Mouse (Mus musculus) cerebral cortex, adult 2 months (tissue): ENCODE measurements around the gene She.

Experiments
- WGBS: fragments of 180-500 bp; shearing (Covaris S2); methylation state at CpG from one replicate; pipeline ENCODE4 v1.1.7; 2018; 5-methylcytosine and 5-hydroxymethylcytosine counted together

Gene She

DNA sequence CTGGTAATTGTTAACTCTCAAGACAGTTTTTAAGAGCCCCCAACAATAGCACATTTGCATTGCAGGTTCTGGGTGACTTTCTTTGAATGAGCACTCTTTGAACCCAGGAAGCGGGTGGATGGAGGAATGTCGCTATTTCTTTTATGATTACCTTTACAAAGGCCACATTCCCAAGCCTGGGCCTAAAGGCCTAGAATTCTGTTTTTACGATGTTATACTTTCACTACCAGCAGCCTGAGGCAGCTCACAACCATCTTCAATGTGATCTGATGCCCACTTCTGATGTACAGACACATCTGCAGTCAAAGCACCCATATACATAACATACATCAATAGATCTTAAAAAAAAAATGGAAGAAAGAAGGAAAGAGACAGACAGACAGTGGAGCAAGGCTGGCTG is 32.1 kb downstream of the She start:
- 82% methylated on average over 3 of the region's 3 CpGs for WGBS

DNA sequence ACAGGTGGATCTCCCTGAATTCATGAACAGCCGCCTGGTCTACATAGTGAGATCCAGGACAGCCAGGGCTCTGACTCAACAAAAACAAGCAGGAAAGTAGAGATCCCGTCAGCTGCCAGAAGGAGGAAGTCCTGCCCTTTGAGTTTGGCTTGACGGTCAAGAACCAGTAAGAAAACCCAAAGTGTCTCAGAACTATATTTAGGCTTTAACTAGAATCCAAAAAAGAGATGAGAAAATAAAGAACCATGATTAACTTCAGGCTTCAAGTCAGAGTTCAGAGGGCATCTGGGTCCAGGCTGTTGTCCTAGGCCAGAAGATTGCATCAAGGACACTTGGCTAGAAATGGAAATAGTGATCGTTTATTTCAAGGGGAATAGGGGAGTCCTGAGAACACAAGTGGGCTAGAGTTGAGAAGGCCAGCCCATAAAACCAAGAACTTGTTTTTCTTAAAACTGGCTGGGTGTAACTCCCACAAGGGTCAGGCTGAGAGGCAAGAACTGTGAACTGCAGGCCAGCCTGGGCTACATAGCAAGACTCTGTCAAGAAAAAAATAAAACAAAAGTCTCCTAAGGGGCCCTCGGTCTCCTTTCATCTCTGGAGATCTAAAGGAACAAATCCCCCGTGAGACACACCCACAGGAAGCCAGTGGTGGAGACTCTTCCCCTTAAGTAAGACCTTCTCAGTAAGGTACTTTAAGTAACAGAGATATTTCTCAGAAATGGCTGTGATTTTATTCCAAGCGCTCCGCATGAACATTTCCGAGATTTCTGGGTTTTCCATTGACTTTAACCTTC is 32.7 kb downstream of the She start:
- WGBS = 80% methylated on average over 9 of the region's 9 CpGs

GRCm38 (mm10) chr3:89865020-89865419 is 33.9 kb downstream of the She start:
- 47% methylated on average over 6 of the region's 6 CpGs for WGBS

GRCm38 (mm10) chr3:89865764-89866163 is 34.6 kb downstream of the She start:
- 62% methylated on average over 4 of the region's 4 CpGs for WGBS

DNA sequence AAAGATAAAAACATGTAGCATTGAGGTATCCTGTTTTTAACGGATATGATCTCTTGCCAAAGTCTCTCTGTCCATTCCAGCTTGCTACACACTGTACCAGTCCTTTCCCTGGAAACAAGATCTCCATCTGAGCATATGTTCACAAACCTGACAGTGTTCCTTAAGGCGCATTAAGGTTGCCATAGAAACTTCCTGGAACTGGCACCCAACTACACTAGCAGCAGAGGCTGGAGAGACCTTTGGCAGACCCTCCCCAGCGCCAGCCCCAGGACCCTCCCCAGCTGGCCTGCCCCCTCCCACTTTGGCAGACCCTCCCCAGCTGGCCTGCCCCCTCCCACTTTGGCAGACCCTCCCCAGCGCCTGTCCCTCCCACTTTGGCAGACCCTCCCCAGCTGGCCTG is 36.5 kb downstream of the She start:
- 26% methylated on average over 3 of the region's 4 CpGs for WGBS

- WGBS = 19% methylated on average over 7 of the region's 7 CpGs
These were observed 37.2 kb downstream of the She start for GRCm38 (mm10) chr3:89868357-89868756.

DNA sequence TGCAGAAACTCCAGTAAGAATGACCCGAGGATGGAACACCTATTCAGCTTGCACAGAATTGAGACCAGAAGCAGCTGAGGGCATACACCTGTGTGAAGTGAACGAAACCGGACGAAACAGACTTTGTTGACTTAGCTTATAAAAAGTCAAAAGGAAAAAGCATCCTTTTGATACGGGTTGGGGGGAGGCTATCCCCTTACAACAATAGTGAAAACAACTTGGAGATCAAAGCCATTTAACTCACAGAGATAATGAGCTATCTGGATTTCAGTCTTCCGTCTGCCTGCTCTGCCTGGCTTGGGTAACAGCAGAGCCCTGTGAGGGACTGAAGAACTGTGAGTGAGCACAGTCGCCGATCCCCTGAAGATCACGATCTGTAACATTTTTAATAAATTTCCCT is 37.8 kb downstream of the She start:
- 65% methylated on average over 9 of the region's 9 CpGs for WGBS

DNA sequence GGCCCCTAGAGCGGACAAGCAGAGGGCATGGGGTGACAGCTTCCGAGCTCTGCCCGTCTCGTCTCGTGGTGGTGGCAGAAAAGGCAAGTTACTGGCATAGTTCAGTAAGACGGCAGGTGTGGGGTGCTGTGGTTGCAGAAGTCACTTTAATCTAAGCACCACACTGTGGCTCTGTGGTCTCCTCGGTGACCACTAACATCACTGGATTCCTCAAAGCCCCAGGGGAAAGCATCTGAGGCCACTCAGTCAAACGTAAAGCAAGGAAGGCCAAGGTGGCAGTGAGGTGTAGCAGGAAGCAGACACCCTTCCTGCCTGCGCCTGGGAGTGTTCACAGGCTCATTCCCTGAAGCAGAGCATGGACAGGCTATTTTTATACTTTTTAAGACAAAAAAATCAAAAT is 38.4 kb downstream of the She start:
- 81% methylated on average over 9 of the region's 9 CpGs for WGBS

DNA sequence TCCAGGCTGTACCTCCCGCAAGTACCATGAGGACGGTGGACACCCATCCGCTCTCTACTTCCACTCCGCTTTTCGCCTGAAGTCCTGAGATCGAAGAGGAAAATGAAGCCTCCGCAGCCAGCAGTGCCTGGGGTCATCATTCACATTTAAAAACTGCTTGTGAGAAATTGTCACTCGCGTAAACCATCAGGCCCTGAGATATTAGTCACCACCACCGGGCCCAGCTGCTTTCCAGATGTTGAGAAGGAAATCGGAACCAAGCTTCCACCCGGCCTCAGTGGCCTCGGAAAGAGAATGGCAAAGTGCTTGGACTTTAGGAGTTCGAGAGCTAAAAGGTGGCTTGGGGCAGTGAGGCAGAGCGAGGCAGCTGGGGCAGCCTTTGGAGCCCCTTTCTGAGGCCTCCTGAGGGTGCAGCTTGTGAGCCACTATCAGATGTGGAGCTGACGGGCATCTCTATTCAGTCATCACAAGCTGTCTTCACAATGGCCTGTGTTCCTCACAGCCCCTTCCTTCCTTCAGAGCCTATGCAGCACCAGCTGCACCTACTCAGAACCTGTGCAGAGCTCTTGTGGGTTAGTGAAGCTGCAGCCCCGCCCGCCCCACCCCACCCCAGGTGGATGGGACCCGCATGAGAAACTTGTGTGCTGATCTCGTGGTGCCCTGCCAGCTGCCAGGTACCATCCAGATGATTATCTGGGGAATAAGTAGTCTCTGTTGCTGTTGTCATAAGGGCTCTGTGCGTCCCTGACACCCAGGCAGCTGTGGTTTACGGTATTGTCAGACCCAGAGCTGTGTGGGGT is 39.5 kb downstream of the She start:
- 88% methylated on average over 22 of the region's 22 CpGs for WGBS

DNA sequence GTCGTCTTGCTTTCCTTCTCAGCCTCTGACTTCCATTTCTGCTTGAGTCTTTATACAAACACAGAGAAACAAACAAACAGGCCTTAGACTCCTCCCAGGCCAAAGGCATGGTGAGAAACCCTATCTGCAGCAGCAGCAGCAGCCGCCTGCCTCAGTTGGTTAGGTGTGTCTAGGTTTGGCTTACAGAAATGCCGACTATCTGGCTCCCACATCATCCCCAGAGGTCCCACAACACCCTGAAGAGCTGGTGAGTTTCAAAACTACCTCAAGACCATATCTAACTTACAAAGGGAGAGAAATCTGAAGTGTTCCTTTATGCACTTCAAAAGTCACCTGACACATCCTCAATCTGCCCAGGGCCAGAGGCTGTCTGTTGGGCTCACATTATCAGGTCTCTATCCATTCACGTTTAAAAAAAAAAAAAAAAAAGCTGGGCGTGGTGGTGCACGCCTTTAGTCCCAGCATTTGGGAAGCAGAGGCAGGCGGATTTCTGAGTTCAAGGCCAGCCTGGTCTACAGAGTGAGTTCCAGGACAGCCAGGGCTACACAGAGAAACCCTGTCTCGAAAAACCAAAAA is 40.3 kb downstream of the She start:
- WGBS = 79% methylated on average over 8 of the region's 8 CpGs

GRCm38 (mm10) chr3:89872209-89872608 is 41.0 kb downstream of the She start:
- 52% methylated on average over 7 of the region's 7 CpGs for WGBS

- WGBS = 62% methylated on average over 6 of the region's 6 CpGs
These were observed 41.5 kb downstream of the She start for GRCm38 (mm10) chr3:89872684-89873083.

DNA sequence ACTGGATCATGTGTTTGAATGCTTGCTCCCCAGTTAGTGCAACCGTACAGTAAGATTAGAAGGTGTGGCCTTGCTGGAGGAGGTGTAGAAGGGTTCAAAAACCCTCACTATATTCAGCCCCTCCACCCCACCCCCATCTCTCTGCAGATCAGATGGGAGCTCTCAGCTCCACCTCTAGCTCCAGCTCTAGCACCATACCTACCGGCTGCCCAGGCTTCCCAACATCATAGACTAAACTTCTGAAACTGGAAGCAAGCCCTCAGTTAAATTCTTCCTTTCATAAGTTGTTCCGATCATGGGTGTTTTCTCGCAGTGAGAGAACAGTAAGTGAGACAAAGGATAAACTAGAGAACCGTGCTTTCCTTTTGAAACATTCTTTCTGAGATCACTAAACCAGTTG is 42.9 kb downstream of the She start:
- 80% methylated on average over 5 of the region's 5 CpGs for WGBS

DNA sequence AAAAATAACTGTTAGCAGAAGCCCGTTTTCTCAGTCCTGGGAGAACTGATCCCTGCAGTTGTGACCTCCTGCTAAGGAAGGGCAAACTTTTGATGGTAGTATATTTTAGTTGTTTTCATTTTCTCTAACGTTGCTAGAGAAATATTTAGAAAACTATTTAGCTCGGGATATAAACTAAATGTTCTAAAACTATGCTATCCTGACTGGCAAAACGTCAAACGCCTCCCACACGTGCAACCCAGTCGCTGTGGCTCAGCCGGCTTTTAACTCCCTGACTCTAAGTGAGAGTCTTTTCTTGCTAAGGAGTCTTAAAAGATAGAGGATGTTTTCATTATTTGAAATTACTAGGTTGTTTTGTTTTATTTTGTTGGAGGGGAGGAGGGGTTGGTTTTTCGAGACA is 43.9 kb downstream of the She start:
- WGBS = 51% methylated on average over 9 of the region's 9 CpGs

- WGBS = 85% methylated on average over 8 of the region's 8 CpGs
These were observed 44.6 kb downstream of the She start for GRCm38 (mm10) chr3:89875781-89876180.

- WGBS = 80% methylated on average over 4 of the region's 4 CpGs
These were observed 45.3 kb downstream of the She start for GRCm38 (mm10) chr3:89876469-89876868.

- WGBS = 91% methylated on average over 8 of the region's 8 CpGs
These were observed 46.0 kb downstream of the She start for GRCm38 (mm10) chr3:89877129-89877528.

- 70% methylated on average over 3 of the region's 3 CpGs for WGBS
These were observed 47.3 kb downstream of the She start for GRCm38 (mm10) chr3:89878456-89878855.

- WGBS = 61% methylated on average over 3 of the region's 3 CpGs
These were observed 48.2 kb downstream of the She start for GRCm38 (mm10) chr3:89879326-89879725.

- WGBS = 84% methylated on average over 5 of the region's 5 CpGs
These were observed 49.1 kb downstream of the She start for GRCm38 (mm10) chr3:89880036-89880851.

- 65% methylated on average over 8 of the region's 8 CpGs for WGBS
These were observed 51.5 kb downstream of the She start for GRCm38 (mm10) chr3:89882556-89883181.
